Mouse (Mus musculus) lung, embryonic 14.5 days (tissue): ENCODE measurements at regions not wholly inside any gene's neighbourhood (a gene's known extent, or its start where the extent isn't known, plus 50 kb on each side); places are given as distances from the start of the nearest gene placed in this dataset.
A peak's percentile ranks its signal among the peaks of the same experiment; 100 is the strongest.

ENCODE experiments used
- ATAC-seq: fragments of 200-750 bp; cut with Nextera tagmentation; 2 replicates; pipeline ENCODE4 v1.8.0; 2017; ENCODE audit warnings: mild to moderate bottlenecking, moderate TSS enrichment, moderate library complexity; ENCODE audit not compliant: insufficient read depth
- DNase-seq: peaks from one replicate; pipeline ENCODE4 v3.0.0-alpha.2; 2015
- H3K27ac ChIP-seq: fragments of 300-500 bp; sonication (generic); 2 replicates; pipeline ENCODE4 v1.5.1; 2014; ENCODE audit warnings: low read depth, mild to moderate bottlenecking, moderate library complexity
- H3K27me3 ChIP-seq: fragments of 300-500 bp; sonication (generic); 2 replicates; pipeline ENCODE4 v1.6.1; 2014; ENCODE audit warnings: low read length, control low read depth; ENCODE audit not compliant: insufficient read depth
- H3K36me3 ChIP-seq: fragments of 300-500 bp; sonication (generic); 2 replicates; pipeline ENCODE4 v1.6.1; 2014; ENCODE audit warnings: control low read depth; ENCODE audit not compliant: insufficient read depth
- H3K4me1 ChIP-seq: fragments of 300-500 bp; sonication (generic); 2 replicates; pipeline ENCODE4 v1.6.1; 2014; ENCODE audit warnings: antibody characterized with exemption, control low read depth; ENCODE audit not compliant: insufficient read depth
- H3K4me2 ChIP-seq: fragments of 300-500 bp; sonication (generic); 2 replicates; pipeline ENCODE4 v1.6.1; 2014; ENCODE audit warnings: mild to moderate bottlenecking
- H3K4me3 ChIP-seq: fragments of 300-500 bp; sonication (generic); 2 replicates; pipeline ENCODE4 v1.5.1; 2014; ENCODE audit warnings: low read depth, low read length
- H3K9ac ChIP-seq: fragments of 300-500 bp; sonication (generic); 2 replicates; pipeline ENCODE4 v1.6.1; 2014
- H3K9me3 ChIP-seq: fragments of 300-500 bp; sonication (generic); 2 replicates; pipeline ENCODE4 v1.6.1; 2016; ENCODE audit warnings: low read depth, low read length, control low read depth
- CTCF ChIP-seq: IDR thresholded peaks from 2 replicates; pipeline ENCODE4 v1.5.1; 2016; ENCODE audit warnings: antibody characterized with exemption, low read depth
- WGBS: fragments of 180-500 bp; shearing (Covaris S2); extraction: QIAGEN DNeasy Blood & Tissue Kit; methylation state at CpG from one replicate; pipeline ENCODE4 v1.1.7; 2014; 5-methylcytosine and 5-hydroxymethylcytosine counted together

- Histone ChIP-seq H3K4me1 (no peaks in the 10 kb centered on the region), H3K4me2 (no peak overlapping the region), H3K27me3 (no peaks in the 10 kb centered on the region), H3K9me3 (no peaks in the 10 kb centered on the region), H3K9ac (no peak overlapping the region), H3K27ac (no peak overlapping the region), H3K4me3 (no peak overlapping the region), H3K36me3 (no peaks in the 10 kb centered on the region)
- ATAC-seq (no peak), DNase-seq (peak; percentile 17)
- 70% methylated on average over 6 of the region's 6 CpGs for WGBS
- TF ChIP-seq CTCF, result no peak
Observed at GRCm38 (mm10) chr6:140187106-140187505, 145.8 kb upstream of the Plcz1 start.

GRCm38 (mm10) chr6:140179999-140180398 is 138.7 kb upstream of the Plcz1 start:
- Histone ChIP-seq H3K4me1 (no peaks in the 10 kb centered on the region), H3K4me2 (no peak overlapping the region), H3K27ac (no peak overlapping the region), H3K27me3 (no peaks in the 10 kb centered on the region), H3K9ac (no peak overlapping the region), H3K36me3 (no peaks in the 10 kb centered on the region), H3K9me3 (no peaks in the 10 kb centered on the region), H3K4me3 (no peak overlapping the region)
- no peak for ATAC-seq
- no peak for DNase-seq
- 80% methylated on average over 4 of the region's 4 CpGs for WGBS
- TF ChIP-seq CTCF, result no peak

DNA sequence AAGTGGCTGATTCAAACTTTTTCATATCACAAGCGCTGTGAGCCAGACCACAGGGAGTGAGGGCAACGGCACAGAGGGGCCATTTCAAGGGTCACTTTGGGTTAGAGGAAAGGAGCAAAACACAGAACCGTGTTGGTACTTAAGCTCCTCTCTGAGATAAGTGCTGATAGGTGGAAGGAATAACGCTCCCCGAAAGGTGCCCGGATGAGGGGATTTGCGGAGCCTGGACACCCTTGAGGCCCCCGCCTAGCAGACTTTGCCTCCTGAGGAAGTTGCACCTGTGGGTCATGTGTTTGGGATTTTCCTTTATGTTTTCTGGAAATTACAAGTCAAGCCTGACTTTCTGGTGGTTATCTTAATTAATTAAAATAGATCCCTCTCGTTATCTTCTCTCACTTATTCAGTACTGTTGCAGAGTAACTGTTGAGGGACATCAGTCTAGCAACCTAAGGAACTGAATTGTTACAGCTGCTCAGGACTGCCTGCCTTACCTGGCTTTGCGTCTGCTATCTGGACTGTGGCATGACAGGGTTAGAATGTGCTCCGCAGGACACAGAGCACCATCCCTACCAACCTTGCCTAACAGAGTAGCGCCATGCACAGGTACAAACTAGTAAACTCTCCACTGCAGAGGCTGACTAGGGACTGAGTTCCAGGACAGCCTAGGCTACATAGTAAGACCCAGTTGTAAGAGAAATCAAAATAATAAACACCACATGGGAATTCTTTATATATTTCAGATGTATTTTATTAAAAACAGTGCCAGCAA is 137.4 kb upstream of the Plcz1 start:
- Histone ChIP-seq H3K27ac (no peak overlapping the region), H3K36me3 (no peaks in the 10 kb centered on the region), H3K4me1 (no peaks in the 10 kb centered on the region), H3K9ac (no peak overlapping the region), H3K4me2 (no peak overlapping the region), H3K27me3 (no peaks in the 10 kb centered on the region), H3K9me3 (no peaks in the 10 kb centered on the region), H3K4me3 (no peak overlapping the region)
- no peak for TF ChIP-seq CTCF
- ATAC-seq, result no peak
- no peak for DNase-seq
- WGBS, result 75% methylated on average over 12 of the region's 12 CpGs

DNA sequence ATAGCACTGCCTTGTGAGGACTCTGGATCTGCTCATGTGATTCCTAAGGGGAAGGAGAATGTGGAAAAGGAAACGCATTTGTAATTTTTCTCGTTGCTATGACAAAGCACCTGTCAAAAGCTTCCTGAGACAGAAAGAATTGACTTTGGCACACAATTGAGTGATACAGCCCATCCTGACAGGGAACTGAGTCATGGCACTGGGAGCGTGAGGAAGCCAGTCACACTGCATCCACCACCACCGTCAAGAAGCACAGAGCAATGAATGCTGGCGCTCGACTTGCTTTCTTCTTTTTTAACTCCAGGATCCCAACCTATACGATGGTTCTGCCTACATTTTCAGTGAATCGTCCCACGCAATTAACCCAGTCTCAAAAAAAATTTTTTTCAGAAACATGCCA is 131.5 kb upstream of the Plcz1 start:
- DNase-seq (no peak), ATAC-seq (no peak)
- H3K4me3 ChIP-seq, result no peak overlapping the region
- no peaks in the 10 kb centered on the region for H3K36me3 ChIP-seq
- WGBS, result 80% methylated on average over 9 of the region's 9 CpGs
- no peak overlapping the region for H3K27ac ChIP-seq
- no peak overlapping the region for H3K4me2 ChIP-seq
- H3K27me3 ChIP-seq, result no peaks in the 10 kb centered on the region
- no peak overlapping the region for H3K9ac ChIP-seq
- H3K9me3 ChIP-seq, result no peaks in the 10 kb centered on the region
- no peaks in the 10 kb centered on the region for H3K4me1 ChIP-seq
- TF ChIP-seq CTCF, result no peak

GRCm38 (mm10) chr6:140169836-140170235 is 128.6 kb upstream of the Plcz1 start:
- 88% methylated on average over 3 of the region's 3 CpGs for WGBS
- no peak for DNase-seq

GRCm38 (mm10) chr6:140167182-140167581 is 125.9 kb upstream of the Plcz1 start:
- Histone ChIP-seq H3K4me2 (no peak overlapping the region), H3K9ac (no peak overlapping the region), H3K4me1 (no peaks in the 10 kb centered on the region), H3K4me3 (no peak overlapping the region), H3K9me3 (no peaks in the 10 kb centered on the region), H3K27ac (no peak overlapping the region), H3K36me3 (no peaks in the 10 kb centered on the region), H3K27me3 (no peaks in the 10 kb centered on the region)
- WGBS, result 74% methylated on average over 4 of the region's 4 CpGs
- TF ChIP-seq CTCF, result no peak
- ATAC-seq, result no peak
- DNase-seq, result no peak

More at GRCm38 (mm10) chr6:140169836-140170235, 128.6 kb upstream of the Plcz1 start:
- Histone ChIP-seq H3K27me3 (no peaks in the 10 kb centered on the region), H3K4me2 (no peak overlapping the region), H3K4me3 (no peak overlapping the region), H3K9ac (no peak overlapping the region), H3K9me3 (no peaks in the 10 kb centered on the region), H3K4me1 (no peaks in the 10 kb centered on the region), H3K36me3 (no peaks in the 10 kb centered on the region), H3K27ac (no peak overlapping the region)
- TF ChIP-seq CTCF, result no peak
- no peak for ATAC-seq

DNA sequence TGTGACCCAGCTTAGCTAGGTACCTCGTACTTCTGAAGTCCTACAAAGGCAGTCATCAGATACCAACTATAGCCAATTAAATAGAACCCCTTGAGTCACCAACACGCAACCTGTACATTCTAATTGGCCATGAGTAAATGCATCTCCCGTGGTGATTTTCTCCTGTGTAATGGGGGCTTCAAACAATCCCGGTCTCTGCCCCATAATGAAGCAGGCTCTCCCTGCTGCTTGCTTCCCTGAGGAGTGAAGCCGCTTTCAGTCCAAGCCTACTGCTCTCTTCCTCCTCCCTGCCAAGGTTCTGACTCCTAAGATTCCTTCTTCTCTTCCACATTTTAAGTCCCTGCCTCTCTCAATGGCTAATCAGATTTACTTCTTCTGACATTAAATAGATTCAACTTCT is 121.5 kb upstream of the Plcz1 start:
- TF ChIP-seq CTCF, result no peak
- 90% methylated on average over 5 of the region's 5 CpGs for WGBS
- no peak for ATAC-seq
- no peaks in the 10 kb centered on the region for H3K36me3 ChIP-seq
- no peak overlapping the region for H3K4me2 ChIP-seq
- no peak overlapping the region for H3K4me3 ChIP-seq
- H3K27ac ChIP-seq, result no peak overlapping the region
- H3K9ac ChIP-seq, result no peak overlapping the region
- no peak for DNase-seq
- no peaks in the 10 kb centered on the region for H3K27me3 ChIP-seq
- no peaks in the 10 kb centered on the region for H3K4me1 ChIP-seq
- H3K9me3 ChIP-seq, result no peaks in the 10 kb centered on the region
